Mouse (Mus musculus): ENCODE data around the gene N4bp2. TPM values are rescaled to one million over a fixed set of nuclear protein-coding genes. Genes with fewer than 3 reads are reported as not detected.
A peak's percentile ranks its signal among the peaks of the same experiment; 100 is the strongest.

N4bp2 gene
- polyA plus RNA-seq, 1 experiment from 2014 or later: 20.2 TPM

GRCm38 (mm10) chr5:65748880-65749279 lies 14.4 kb upstream of the N4bp2 start:
- H3K36me3 ChIP-seq: no peaks in the 10 kb centered on the region
- no peaks in the 10 kb centered on the region for H3K27me3 ChIP-seq
- H3K4me1 ChIP-seq: no peaks in the 10 kb centered on the region
- no peak for ATAC-seq (replicated peaks)
- H3K9me3 ChIP-seq: no peaks in the 10 kb centered on the region
- no peak overlapping the region for H3K4me3 ChIP-seq
- no peak overlapping the region for H3K27ac ChIP-seq (replicated peaks)
- no peak overlapping the region for H3K4me2 ChIP-seq (replicated peaks)
- no peak overlapping the region for H3K9ac ChIP-seq (replicated peaks)

- H3K4me2 ChIP-seq (replicated peaks): no peak overlapping the region
- H3K4me3 ChIP-seq: no peak overlapping the region
- no peak overlapping the region for H3K27ac ChIP-seq (replicated peaks)
- WGBS: 68% methylated on average over 4 of the region's 4 CpGs
- no peak overlapping the region for H3K9ac ChIP-seq (replicated peaks)
- ATAC-seq (replicated peaks): no peak
- no peaks in the 10 kb centered on the region for H3K9me3 ChIP-seq
- H3K4me1 ChIP-seq: no peaks in the 10 kb centered on the region
- H3K36me3 ChIP-seq: no peaks in the 10 kb centered on the region
- no peaks in the 10 kb centered on the region for H3K27me3 ChIP-seq
Measured at GRCm38 (mm10) chr5:65752021-65752420, 11.3 kb upstream of the N4bp2 start.

GRCm38 (mm10) chr5:65755859-65756258 lies 7.5 kb upstream of the N4bp2 start:
- Histone ChIP-seq H3K27me3 (no peaks in the 10 kb centered on the region), H3K36me3 (no peaks in the 10 kb centered on the region), H3K27ac (replicated peaks) (no peak overlapping the region), H3K4me2 (replicated peaks) (no peak overlapping the region), H3K9me3 (no peaks in the 10 kb centered on the region), H3K4me3 (no peak overlapping the region), H3K4me1 (no peaks in the 10 kb centered on the region), H3K9ac (replicated peaks) (no peak overlapping the region)
- 91% methylated on average over 5 of the region's 5 CpGs for WGBS
- ATAC-seq (replicated peaks): no peak

- ATAC-seq (replicated peaks): peak; percentile 57
- Histone ChIP-seq H3K9ac (replicated peaks) (no peak overlapping the region), H3K27ac (replicated peaks) (0 out of 2 replicates have a peak overlapping the region, but pooled peaks have one; percentile 31)
Measured at GRCm38 (mm10) chr5:65757110-65757509, 6.2 kb upstream of the N4bp2 start.

GRCm38 (mm10) chr5:65760041-65760440 lies 3.3 kb upstream of the N4bp2 start:
- H3K27ac ChIP-seq (replicated peaks): no peak overlapping the region
- ATAC-seq (replicated peaks): no peak
- H3K9ac ChIP-seq (replicated peaks): no peak overlapping the region
- H3K4me3 ChIP-seq: no peak overlapping the region
- H3K9me3 ChIP-seq: no peaks in the 10 kb centered on the region
- 90% methylated on average over 4 of the region's 4 CpGs for WGBS
- no peaks in the 10 kb centered on the region for H3K27me3 ChIP-seq
- H3K4me1 ChIP-seq: peaks cover 3% of the 10 kb centered on the region
- H3K4me2 ChIP-seq (replicated peaks): no peak overlapping the region
- no peaks in the 10 kb centered on the region for H3K36me3 ChIP-seq

More at GRCm38 (mm10) chr5:65757110-65757509, 6.2 kb upstream of the N4bp2 start:
- Histone ChIP-seq H3K36me3 (no peaks in the 10 kb centered on the region), H3K4me1 (peaks cover 3% of the 10 kb centered on the region), H3K4me3 (no peak overlapping the region), H3K4me2 (replicated peaks) (no peak overlapping the region), H3K27me3 (no peaks in the 10 kb centered on the region), H3K9me3 (no peaks in the 10 kb centered on the region)
- WGBS: 30% methylated on average over 1 of the region's 1 CpGs

GRCm38 (mm10) chr5:65760599-65760998 lies 2.7 kb upstream of the N4bp2 start:
- Histone ChIP-seq H3K27me3 (no peaks in the 10 kb centered on the region), H3K27ac (replicated peaks) (no peak overlapping the region), H3K36me3 (no peaks in the 10 kb centered on the region), H3K9me3 (no peaks in the 10 kb centered on the region), H3K9ac (replicated peaks) (no peak overlapping the region), H3K4me2 (replicated peaks) (no peak overlapping the region), H3K4me3 (no peak overlapping the region), H3K4me1 (peaks cover 6% of the 10 kb centered on the region)
- no peak for ATAC-seq (replicated peaks)
- 88% methylated on average over 2 of the region's 2 CpGs for WGBS

- no peaks in the 10 kb centered on the region for H3K9me3 ChIP-seq
- H3K4me1 ChIP-seq: peaks cover 10% of the 10 kb centered on the region
- H3K9ac ChIP-seq (replicated peaks): no peak overlapping the region
- no peak overlapping the region for H3K27ac ChIP-seq (replicated peaks)
- H3K36me3 ChIP-seq: no peaks in the 10 kb centered on the region
- H3K4me3 ChIP-seq: no peak overlapping the region
- WGBS: 79% methylated on average over 5 of the region's 5 CpGs
- no peak for ATAC-seq (replicated peaks)
- no peaks in the 10 kb centered on the region for H3K27me3 ChIP-seq
- H3K4me2 ChIP-seq (replicated peaks): no peak overlapping the region
Measured at GRCm38 (mm10) chr5:65761020-65761419, 2.3 kb upstream of the N4bp2 start.

GRCm38 (mm10) chr5:65761921-65762320 lies 1.4 kb upstream of the N4bp2 start:
- H3K27me3 ChIP-seq: no peaks in the 10 kb centered on the region
- H3K4me1 ChIP-seq: peaks cover 11% of the 10 kb centered on the region
- ATAC-seq (replicated peaks): peak; percentile 18; the same call in 1 of the 2 replicates
- H3K4me2 ChIP-seq (replicated peaks): 0 out of 2 replicates have a peak overlapping the region, but pooled peaks have one; percentile 5
- H3K27ac ChIP-seq (replicated peaks): peak overlapping the region; percentile 57
- no peak overlapping the region for H3K4me3 ChIP-seq
- no peak overlapping the region for H3K9ac ChIP-seq (replicated peaks)
- H3K36me3 ChIP-seq: no peaks in the 10 kb centered on the region
- H3K9me3 ChIP-seq: no peaks in the 10 kb centered on the region

- Histone ChIP-seq H3K36me3 (no peaks in the 10 kb centered on the region), H3K9me3 (no peaks in the 10 kb centered on the region), H3K4me1 (peaks cover 11% of the 10 kb centered on the region), H3K9ac (replicated peaks) (peak overlapping the region; percentile 99), H3K4me3 (peak overlapping the region; percentile 79), H3K27ac (replicated peaks) (peak overlapping the region; percentile 99), H3K4me2 (replicated peaks) (peak overlapping the region; percentile 67), H3K27me3 (no peaks in the 10 kb centered on the region)
- no peak for ATAC-seq (replicated peaks)
- WGBS: 0% methylated on average over 3 of the region's 3 CpGs
Measured at GRCm38 (mm10) chr5:65762686-65763085, 635 bp upstream of the N4bp2 start.

- no peaks in the 10 kb centered on the region for H3K36me3 ChIP-seq
- H3K27ac ChIP-seq (replicated peaks): peak overlapping the region; percentile 99
Measured at GRCm38 (mm10) chr5:65763916-65764785, 830 bp downstream of the N4bp2 start.

GRCm38 (mm10) chr5:65764786-65765634 lies 1.7 kb downstream of the N4bp2 start:
- Histone ChIP-seq H3K27me3 (no peaks in the 10 kb centered on the region), H3K9me3 (no peaks in the 10 kb centered on the region), H3K4me3 (peak overlapping the region; percentile 79), H3K27ac (replicated peaks) (peak overlapping the region; percentile 99), H3K36me3 (no peaks in the 10 kb centered on the region), H3K4me2 (replicated peaks) (peak overlapping the region; percentile 67), H3K4me1 (peaks cover 11% of the 10 kb centered on the region), H3K9ac (replicated peaks) (peak overlapping the region; percentile 99)
- peak; percentile 90 for ATAC-seq (replicated peaks)
- WGBS: 3% methylated on average over 36 of the region's 36 CpGs

More at GRCm38 (mm10) chr5:65763916-65764785, 830 bp downstream of the N4bp2 start:
- H3K27me3 ChIP-seq: no peaks in the 10 kb centered on the region
- peak; percentile 90 for ATAC-seq (replicated peaks)
- H3K9ac ChIP-seq (replicated peaks): peak overlapping the region; percentile 99
- under 1% methylated on average over 82 of the region's 121 CpGs for WGBS
- H3K4me3 ChIP-seq: peak overlapping the region; percentile 79
- H3K4me2 ChIP-seq (replicated peaks): peak overlapping the region; percentile 67
- H3K9me3 ChIP-seq: no peaks in the 10 kb centered on the region
- H3K4me1 ChIP-seq: peaks cover 11% of the 10 kb centered on the region

- WGBS: 52% methylated on average over 5 of the region's 5 CpGs
- Histone ChIP-seq H3K4me2 (replicated peaks) (peak overlapping the region; percentile 67), H3K9me3 (no peaks in the 10 kb centered on the region), H3K27me3 (no peaks in the 10 kb centered on the region), H3K36me3 (no peaks in the 10 kb centered on the region), H3K4me1 (peaks cover 11% of the 10 kb centered on the region), H3K4me3 (peak overlapping the region; percentile 79), H3K27ac (replicated peaks) (peak overlapping the region; percentile 99), H3K9ac (replicated peaks) (peak overlapping the region; percentile 99)
- no peak for ATAC-seq (replicated peaks)
Measured at GRCm38 (mm10) chr5:65765635-65765911, 2.3 kb downstream of the N4bp2 start.

Measured in forebrain, embryonic 15.5 days (tissue).